Mouse (Mus musculus): ENCODE results near the gene Uap1l1. TPM values are rescaled to one million over a fixed set of nuclear protein-coding genes. Genes with fewer than 3 reads are reported as not detected.

The Uap1l1 gene
- polyA plus RNA-seq, 1 experiment from 2014 or later = 196 TPM

DNA sequence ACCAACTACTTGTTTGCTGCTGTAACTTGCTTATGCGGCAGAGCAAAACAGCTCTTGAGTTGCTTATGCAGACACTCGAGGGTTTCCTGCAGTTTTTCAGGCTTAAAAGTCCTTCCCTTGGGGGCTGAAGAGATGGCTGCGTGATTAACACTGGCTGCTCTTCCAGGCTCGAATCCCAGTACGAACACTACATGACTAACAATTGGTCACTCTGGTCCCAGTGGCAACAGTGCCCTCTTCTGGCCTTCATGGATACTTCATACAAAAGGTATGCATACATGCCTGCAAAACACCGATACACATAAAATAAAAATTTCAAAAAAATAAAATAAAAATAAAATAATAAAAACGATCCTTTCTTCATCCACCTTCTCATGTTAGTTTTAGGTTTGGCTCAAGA lies 37.0 kb downstream of the Uap1l1 start:
- no peak overlapping the region for H3K4me2 ChIP-seq (ENCODE audit: low read depth, low read length)
- WGBS = 36% methylated on average over 7 of the region's 7 CpGs
- no peaks in the 10 kb centered on the region for H3K27me3 ChIP-seq (replicated peaks; ENCODE audit: control insufficient read depth, insufficient read depth, low read length)
- peaks cover 9% of the 10 kb centered on the region for H3K4me1 ChIP-seq (ENCODE audit: control insufficient read depth, insufficient read depth, low read length)
- no peak for ATAC-seq
- no peaks in the 10 kb centered on the region for H3K9me3 ChIP-seq (ENCODE audit: control insufficient read depth, low read length)
- H3K36me3 ChIP-seq (ENCODE audit: control insufficient read depth, insufficient read depth, low read length) = no peaks in the 10 kb centered on the region
- no peak overlapping the region for H3K9ac ChIP-seq (ENCODE audit: low read depth, low read length)
- no peak overlapping the region for H3K27ac ChIP-seq (ENCODE audit: low read length)
- no peak overlapping the region for H3K4me3 ChIP-seq (ENCODE audit: low read length)

DNA sequence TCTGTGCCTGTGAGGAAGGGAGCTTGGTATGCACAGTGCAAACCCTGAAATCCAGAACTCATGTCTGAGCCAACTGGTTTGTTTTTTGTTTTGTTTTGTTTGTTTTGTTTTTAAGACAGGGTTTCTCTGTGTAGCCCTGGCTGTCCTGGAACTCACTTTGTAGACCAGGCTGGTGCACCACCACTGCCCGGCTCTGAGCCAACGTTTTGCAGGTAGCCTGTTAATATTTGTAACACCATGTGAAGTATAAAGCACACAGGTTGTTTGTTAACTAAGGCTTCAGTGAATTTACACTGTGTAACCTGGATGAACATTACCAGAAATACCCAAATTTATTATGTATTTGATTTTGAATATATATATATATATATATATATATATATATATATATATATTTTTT lies 39.4 kb downstream of the Uap1l1 start:
- Histone ChIP-seq H3K9me3 (ENCODE audit: control insufficient read depth, low read length) (no peaks in the 10 kb centered on the region), H3K4me2 (ENCODE audit: low read depth, low read length) (no peak overlapping the region), H3K36me3 (ENCODE audit: control insufficient read depth, insufficient read depth, low read length) (no peaks in the 10 kb centered on the region), H3K9ac (ENCODE audit: low read depth, low read length) (no peak overlapping the region), H3K4me3 (ENCODE audit: low read length) (no peak overlapping the region), H3K27ac (ENCODE audit: low read length) (no peak overlapping the region), H3K27me3 (replicated peaks; ENCODE audit: control insufficient read depth, insufficient read depth, low read length) (no peaks in the 10 kb centered on the region), H3K4me1 (ENCODE audit: control insufficient read depth, insufficient read depth, low read length) (no peaks in the 10 kb centered on the region)
- WGBS = 74% methylated on average over 2 of the region's 2 CpGs
- ATAC-seq = no peak

DNA sequence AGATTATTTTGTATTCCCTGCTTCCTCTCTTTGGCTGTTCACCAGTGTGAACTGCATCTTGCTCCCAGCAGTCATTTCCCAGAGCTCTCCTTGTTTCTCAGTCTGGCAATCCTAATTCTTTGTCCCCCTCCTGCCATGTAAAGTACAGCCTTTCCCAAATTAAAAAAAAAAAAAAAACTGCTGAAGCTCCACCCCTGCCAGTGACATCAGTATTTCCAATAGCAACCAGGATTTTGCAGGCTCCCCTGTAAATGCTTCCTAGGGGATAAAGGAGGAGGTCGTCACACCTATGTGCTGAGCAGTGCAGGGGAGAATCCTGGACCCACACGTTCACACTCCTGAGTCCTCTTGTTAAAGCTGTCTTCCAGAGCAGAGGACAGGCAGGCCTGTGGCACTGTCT lies 45.4 kb downstream of the Uap1l1 start:
- peaks cover 33% of the 10 kb centered on the region for H3K27me3 ChIP-seq (replicated peaks; ENCODE audit: control insufficient read depth, insufficient read depth, low read length)
- H3K4me1 ChIP-seq (ENCODE audit: control insufficient read depth, insufficient read depth, low read length) = 0 out of 2 replicates have a peak, but pooled peaks cover 3% of the 10 kb centered on the region
- 31% methylated on average over 2 of the region's 2 CpGs for WGBS
- H3K27ac ChIP-seq (ENCODE audit: low read length) = no peak overlapping the region
- no peak overlapping the region for H3K9ac ChIP-seq (ENCODE audit: low read depth, low read length)
- ATAC-seq = no peak
- H3K36me3 ChIP-seq (ENCODE audit: control insufficient read depth, insufficient read depth, low read length) = no peaks in the 10 kb centered on the region
- no peak overlapping the region for H3K4me2 ChIP-seq (ENCODE audit: low read depth, low read length)
- no peaks in the 10 kb centered on the region for H3K9me3 ChIP-seq (ENCODE audit: control insufficient read depth, low read length)
- no peak overlapping the region for H3K4me3 ChIP-seq (ENCODE audit: low read length)

DNA sequence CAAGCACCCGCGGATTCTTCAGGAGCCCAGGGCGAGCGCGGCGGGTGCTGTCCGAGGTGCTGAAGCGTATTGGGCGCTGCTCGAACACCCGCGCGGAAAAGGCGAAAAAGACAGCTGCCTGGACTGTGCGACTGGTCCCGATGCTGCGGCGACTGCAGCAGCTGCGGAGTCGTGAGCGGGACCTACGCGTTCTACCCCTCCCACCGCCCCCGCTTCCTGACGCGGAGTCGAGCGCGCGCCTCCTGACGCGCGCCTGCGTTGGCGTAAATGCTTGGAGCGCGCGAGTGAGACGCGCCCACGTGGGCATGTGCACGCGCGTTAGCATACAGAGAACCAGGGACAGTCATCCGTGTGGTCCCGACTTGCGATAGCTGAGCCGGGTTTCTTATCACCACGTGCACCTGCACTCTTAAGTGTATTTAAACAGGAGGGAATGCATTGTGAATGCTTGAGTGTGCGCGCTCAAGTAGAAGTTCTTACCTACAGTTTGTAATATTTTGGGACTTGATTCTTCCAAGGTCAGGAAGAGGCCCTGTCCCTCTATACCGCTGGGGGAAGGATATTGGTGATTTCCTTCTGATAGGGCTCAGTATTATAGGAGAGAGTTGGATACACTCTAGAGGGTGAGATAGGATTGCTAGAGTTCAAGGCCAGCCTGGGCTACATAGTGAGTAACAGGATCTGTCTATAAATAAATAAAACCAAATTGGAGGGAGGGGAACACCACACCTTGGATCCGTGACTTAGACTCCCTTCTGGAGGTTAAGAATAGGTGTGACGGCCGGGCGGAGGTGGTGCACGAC lies 46.3 kb downstream of the Uap1l1 start, which contains the start of gene Grin1:
TSS of gene Grin1 (minus strand) at position 217 of the 803 bp plus-strand sequence.
- WGBS = 9% methylated on average over 57 of the region's 58 CpGs
- peak; percentile 81 for ATAC-seq
- H3K27me3 ChIP-seq (replicated peaks; ENCODE audit: control insufficient read depth, insufficient read depth, low read length) = peaks cover 38% of the 10 kb centered on the region
- H3K9ac ChIP-seq (ENCODE audit: low read depth, low read length) = no peak within 1 kb of the TSS
- H3K9me3 ChIP-seq (ENCODE audit: control insufficient read depth, low read length) = no peaks in the 10 kb centered on the region
- H3K4me2 ChIP-seq (ENCODE audit: low read depth, low read length) = peak within 1 kb of the TSS; percentile 61
- H3K27ac ChIP-seq (ENCODE audit: low read length) = no peak within 1 kb of the TSS
- H3K36me3 ChIP-seq (ENCODE audit: control insufficient read depth, insufficient read depth, low read length) = no peaks in the 10 kb centered on the region
- H3K4me3 ChIP-seq (ENCODE audit: low read length) = peak within 1 kb of the TSS; percentile 39
- 0 out of 2 replicates have a peak, but pooled peaks cover 3% of the 10 kb centered on the region for H3K4me1 ChIP-seq (ENCODE audit: control insufficient read depth, insufficient read depth, low read length)

DNA sequence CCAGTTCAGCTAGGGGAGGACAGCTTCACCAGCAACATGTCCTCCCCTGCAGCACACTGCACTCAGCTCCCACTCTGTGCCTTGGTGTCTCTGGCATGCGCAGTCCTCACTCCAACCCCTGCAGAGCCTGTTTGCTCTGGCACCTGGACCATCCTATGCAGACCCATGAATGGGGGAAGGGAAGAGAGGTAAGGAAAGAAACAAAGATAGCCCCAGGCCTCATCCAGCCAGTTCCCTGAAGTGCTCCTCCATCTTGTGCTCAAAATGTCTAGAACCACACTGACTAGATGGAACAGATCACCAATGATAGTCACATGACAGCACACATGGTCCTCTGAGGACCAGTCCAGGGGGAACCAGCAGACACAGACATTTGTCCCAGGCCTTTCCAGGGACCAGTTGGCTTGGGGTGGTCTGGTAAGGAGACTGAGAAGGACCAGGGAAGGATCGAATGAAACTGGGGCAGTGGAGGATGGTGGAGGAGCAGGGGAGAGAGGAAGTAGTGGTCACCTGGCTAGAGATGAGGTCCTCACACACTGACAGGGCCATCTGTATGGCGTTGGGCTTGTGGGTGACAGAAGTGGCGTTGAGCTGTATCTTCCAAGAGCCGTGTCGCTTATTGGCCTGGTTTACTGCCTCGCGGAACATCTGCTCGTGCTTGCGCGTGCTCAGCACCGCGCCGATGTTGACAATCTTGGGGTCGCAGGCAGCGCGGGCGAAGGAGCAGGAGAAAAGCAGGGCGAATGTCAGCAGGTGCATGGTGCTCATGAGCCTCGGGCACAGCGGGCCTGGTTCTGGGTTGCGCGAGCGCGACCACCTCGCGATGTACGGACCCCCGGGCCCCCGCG lies 47.1 kb downstream of the Uap1l1 start:
- WGBS = 5% methylated on average over 31 of the region's 31 CpGs
- no peaks in the 10 kb centered on the region for H3K9me3 ChIP-seq (ENCODE audit: control insufficient read depth, low read length)

DNA sequence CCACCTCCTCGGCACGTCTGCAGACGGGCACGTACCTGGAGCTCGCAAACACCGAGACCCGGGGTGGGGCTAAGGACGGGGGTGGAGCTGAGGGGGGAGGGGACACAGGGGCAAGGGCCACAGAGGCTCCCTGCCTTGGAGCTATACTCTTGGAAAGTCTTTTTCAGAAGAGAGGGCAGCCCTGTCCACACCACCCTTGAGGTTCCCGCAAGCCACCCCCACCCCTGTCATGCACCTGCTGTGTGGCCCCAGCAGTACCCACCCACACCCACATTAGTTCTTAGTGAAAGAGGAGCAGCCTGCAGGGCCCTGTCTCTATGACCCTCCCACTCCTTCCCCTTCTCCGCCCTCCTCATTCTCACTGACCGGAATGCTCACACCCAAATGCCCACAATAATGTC lies 54.0 kb downstream of the Uap1l1 start:
- Histone ChIP-seq H3K4me1 (ENCODE audit: control insufficient read depth, insufficient read depth, low read length) (no peaks in the 10 kb centered on the region), H3K4me2 (ENCODE audit: low read depth, low read length) (peak overlapping the region; percentile 64), H3K27ac (ENCODE audit: low read length) (no peak overlapping the region), H3K4me3 (ENCODE audit: low read length) (peak overlapping the region; percentile 41), H3K9ac (ENCODE audit: low read depth, low read length) (no peak overlapping the region; the same call in 1 of the 2 replicates), H3K9me3 (ENCODE audit: control insufficient read depth, low read length) (no peaks in the 10 kb centered on the region), H3K36me3 (ENCODE audit: control insufficient read depth, insufficient read depth, low read length) (no peaks in the 10 kb centered on the region), H3K27me3 (replicated peaks; ENCODE audit: control insufficient read depth, insufficient read depth, low read length) (peaks cover 61% of the 10 kb centered on the region)
- peak; percentile 91 for ATAC-seq
- 3% methylated on average over 11 of the region's 11 CpGs for WGBS

More for the DNA sequence above, 47.1 kb downstream of the Uap1l1 start:
- no peaks in the 10 kb centered on the region for H3K36me3 ChIP-seq (ENCODE audit: control insufficient read depth, insufficient read depth, low read length)
- peak overlapping the region; percentile 61 for H3K4me2 ChIP-seq (ENCODE audit: low read depth, low read length)
- H3K4me1 ChIP-seq (ENCODE audit: control insufficient read depth, insufficient read depth, low read length) = 0 out of 2 replicates have a peak, but pooled peaks cover 3% of the 10 kb centered on the region
- peak; percentile 21; the same call in 1 of the 2 replicates for ATAC-seq
- H3K4me3 ChIP-seq (ENCODE audit: low read length) = peak overlapping the region; percentile 39
- H3K27me3 ChIP-seq (replicated peaks; ENCODE audit: control insufficient read depth, insufficient read depth, low read length) = peaks cover 42% of the 10 kb centered on the region
- H3K27ac ChIP-seq (ENCODE audit: low read length) = no peak overlapping the region
- no peak overlapping the region for H3K9ac ChIP-seq (ENCODE audit: low read depth, low read length)

DNA sequence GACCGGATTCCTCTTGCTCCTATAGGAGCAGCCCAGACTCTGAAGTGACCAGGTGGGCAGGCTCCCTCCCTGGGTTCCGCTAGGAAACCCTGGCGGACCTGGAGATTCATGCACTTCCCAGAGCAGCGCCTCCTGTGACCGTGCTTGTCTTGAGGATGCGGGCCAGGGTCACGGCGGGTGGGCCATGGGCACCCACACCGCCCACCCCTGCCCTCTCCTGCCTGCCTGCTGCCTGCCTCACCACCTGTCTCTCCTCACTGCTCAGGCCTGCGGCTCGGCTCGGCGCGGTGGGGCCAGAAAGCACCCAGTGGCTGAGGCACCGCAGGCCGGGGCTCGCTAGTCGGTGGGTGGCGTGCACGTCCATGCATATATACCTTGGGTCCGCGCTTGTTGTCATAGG lies 54.5 kb downstream of the Uap1l1 start:
- no peaks in the 10 kb centered on the region for H3K9me3 ChIP-seq (ENCODE audit: control insufficient read depth, low read length)
- WGBS = 2% methylated on average over 22 of the region's 22 CpGs
- peak; percentile 76 for ATAC-seq
- peaks cover 62% of the 10 kb centered on the region for H3K27me3 ChIP-seq (replicated peaks; ENCODE audit: control insufficient read depth, insufficient read depth, low read length)
- H3K9ac ChIP-seq (ENCODE audit: low read depth, low read length) = peak overlapping the region; percentile 49; the same call in 1 of the 2 replicates
- H3K36me3 ChIP-seq (ENCODE audit: control insufficient read depth, insufficient read depth, low read length) = no peaks in the 10 kb centered on the region
- no peak overlapping the region for H3K27ac ChIP-seq (ENCODE audit: low read length)
- peak overlapping the region; percentile 64 for H3K4me2 ChIP-seq (ENCODE audit: low read depth, low read length)
- peak overlapping the region; percentile 41 for H3K4me3 ChIP-seq (ENCODE audit: low read length)
- H3K4me1 ChIP-seq (ENCODE audit: control insufficient read depth, insufficient read depth, low read length) = no peaks in the 10 kb centered on the region

DNA sequence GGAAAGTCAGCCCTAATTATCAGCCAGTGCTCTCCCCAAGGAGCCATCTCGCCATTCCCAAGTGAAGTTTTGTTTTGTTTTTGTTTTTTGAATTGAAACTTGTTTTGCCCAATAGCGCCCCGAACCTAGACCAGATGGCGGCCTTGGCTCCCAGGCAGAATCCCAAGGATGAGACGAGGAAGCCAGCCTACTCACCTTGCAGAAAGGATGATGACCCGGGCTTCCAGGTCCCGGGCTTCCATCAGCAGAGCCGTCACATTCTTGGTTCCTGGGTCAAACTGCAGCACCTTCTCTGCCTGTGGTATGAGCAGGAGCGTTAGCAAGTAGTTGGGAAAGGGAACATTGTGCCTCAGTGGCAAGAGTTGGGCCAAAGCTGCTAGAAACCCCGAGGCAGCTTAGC lies 55.3 kb downstream of the Uap1l1 start:
- no peaks in the 10 kb centered on the region for H3K4me1 ChIP-seq (ENCODE audit: control insufficient read depth, insufficient read depth, low read length)
- no peak overlapping the region for H3K27ac ChIP-seq (ENCODE audit: low read length)
- ATAC-seq = no peak
- H3K27me3 ChIP-seq (replicated peaks; ENCODE audit: control insufficient read depth, insufficient read depth, low read length) = peaks cover 68% of the 10 kb centered on the region
- H3K9ac ChIP-seq (ENCODE audit: low read depth, low read length) = no peak overlapping the region
- 60% methylated on average over 10 of the region's 10 CpGs for WGBS
- no peaks in the 10 kb centered on the region for H3K36me3 ChIP-seq (ENCODE audit: control insufficient read depth, insufficient read depth, low read length)
- H3K9me3 ChIP-seq (ENCODE audit: control insufficient read depth, low read length) = no peaks in the 10 kb centered on the region
- H3K4me3 ChIP-seq (ENCODE audit: low read length) = no peak overlapping the region
- H3K4me2 ChIP-seq (ENCODE audit: low read depth, low read length) = no peak overlapping the region
